Mouse (Mus musculus) midbrain, embryonic 11.5 days (tissue): ENCODE results near the gene Nsun4. TPM values are rescaled to one million over a fixed set of nuclear protein-coding genes. Genes with fewer than 3 reads are reported as not detected.

Experiments
- ATAC-seq: fragments of 200-750 bp; cut with Nextera tagmentation; 2 replicates; pipeline ENCODE4 v1.8.0; 2017; ENCODE audit warnings: moderate TSS enrichment, moderate library complexity; ENCODE audit not compliant: low FRiP score
- DNase-seq: peaks from one replicate; pipeline ENCODE4 v3.0.0; 2015; ENCODE audit warnings: low spot score; ENCODE audit errors: missing footprints
- H3K27ac ChIP-seq: fragments of 300-500 bp; sonication (generic); 2 replicates; pipeline ENCODE4 v1.5.1; 2014; ENCODE audit warnings: low read depth, low read length
- H3K27me3 ChIP-seq: fragments of 300-500 bp; sonication (generic); 2 replicates; pipeline ENCODE4 v1.6.1; 2014; ENCODE audit warnings: mild to moderate bottlenecking, low read length, moderate library complexity, mixed read lengths; ENCODE audit not compliant: control insufficient read depth, insufficient read depth
- H3K36me3 ChIP-seq: fragments of 300-500 bp; sonication (generic); 2 replicates; pipeline ENCODE4 v1.6.1; 2014; ENCODE audit warnings: mild to moderate bottlenecking, low read length, moderate library complexity, mixed read lengths; ENCODE audit not compliant: control insufficient read depth, insufficient read depth
- H3K4me1 ChIP-seq: fragments of 300-500 bp; sonication (generic); 2 replicates; pipeline ENCODE4 v1.6.1; 2014; ENCODE audit warnings: low read length; ENCODE audit not compliant: control insufficient read depth, insufficient read depth
- H3K4me2 ChIP-seq: fragments of 300-500 bp; sonication (generic); 2 replicates; pipeline ENCODE4 v1.6.1; 2014; ENCODE audit warnings: mild to moderate bottlenecking, moderate library complexity
- H3K4me3 ChIP-seq: fragments of 300-500 bp; sonication (generic); 2 replicates; pipeline ENCODE4 v1.5.1; 2014; ENCODE audit warnings: low read depth, low read length
- H3K9ac ChIP-seq: fragments of 300-500 bp; sonication (generic); 2 replicates; pipeline ENCODE4 v1.6.1; 2014; ENCODE audit warnings: low read length
- H3K9me3 ChIP-seq: fragments of 300-500 bp; sonication (generic); 2 replicates; pipeline ENCODE4 v1.6.1; 2016; ENCODE audit warnings: low read length; ENCODE audit not compliant: control insufficient read depth
- WGBS: fragments of 180-500 bp; shearing (Covaris S2); extraction: QIAGEN DNeasy Blood & Tissue Kit; methylation state at CpG from one replicate; pipeline ENCODE4 v1.1.7; 2014; 5-methylcytosine and 5-hydroxymethylcytosine counted together
- polyA plus RNA-seq: library from polyadenylated mRNA; unstranded; fragments of >200 nt; fragmentation: Nextera tagmentation; extraction: Ambion mirVana; gene quantifications from 2 replicates; pipeline ENCODE4 v1.2.1, GENCODE M21; 2014

The Nsun4 gene
- polyA plus RNA-seq, 1 experiment from 2014 or later = 22.2 TPM

GRCm38 (mm10) chr4:116049211-116049610 lies 4.5 kb downstream of the Nsun4 start:
- no peak for DNase-seq
- H3K27ac ChIP-seq = no peak overlapping the region
- no peak overlapping the region for H3K9ac ChIP-seq
- H3K27me3 ChIP-seq = no peaks in the 10 kb centered on the region
- H3K9me3 ChIP-seq = no peaks in the 10 kb centered on the region
- peaks cover 2% of the 10 kb centered on the region; the same call in 1 of the 2 replicates for H3K4me1 ChIP-seq
- ATAC-seq = no peak
- WGBS = 78% methylated on average over 3 of the region's 3 CpGs
- H3K4me2 ChIP-seq = no peak overlapping the region
- H3K4me3 ChIP-seq = no peak overlapping the region
- no peaks in the 10 kb centered on the region; the same call in 1 of the 2 replicates for H3K36me3 ChIP-seq

- Histone ChIP-seq H3K4me1 (no peaks in the 10 kb centered on the region), H3K4me2 (no peak overlapping the region), H3K9me3 (no peaks in the 10 kb centered on the region), H3K27me3 (no peaks in the 10 kb centered on the region), H3K4me3 (no peak overlapping the region), H3K36me3 (no peaks in the 10 kb centered on the region; the same call in 1 of the 2 replicates), H3K9ac (no peak overlapping the region), H3K27ac (no peak overlapping the region)
- DNase-seq (no peak), ATAC-seq (no peak)
- 84% methylated on average over 7 of the region's 7 CpGs for WGBS
Observed at GRCm38 (mm10) chr4:116048130-116048920, 5.4 kb downstream of the Nsun4 start.

GRCm38 (mm10) chr4:116047681-116048080 lies 6.0 kb downstream of the Nsun4 start:
- no peaks in the 10 kb centered on the region for H3K27me3 ChIP-seq
- 96% methylated on average over 1 of the region's 1 CpGs for WGBS
- H3K4me3 ChIP-seq = no peak overlapping the region
- ATAC-seq = no peak
- H3K9ac ChIP-seq = no peak overlapping the region
- no peaks in the 10 kb centered on the region for H3K9me3 ChIP-seq
- no peak for DNase-seq
- no peaks in the 10 kb centered on the region; the same call in 1 of the 2 replicates for H3K36me3 ChIP-seq
- no peak overlapping the region for H3K27ac ChIP-seq
- no peak overlapping the region for H3K4me2 ChIP-seq
- H3K4me1 ChIP-seq = no peaks in the 10 kb centered on the region

- Histone ChIP-seq H3K27ac (no peak overlapping the region), H3K9ac (no peak overlapping the region), H3K4me1 (no peaks in the 10 kb centered on the region), H3K9me3 (no peaks in the 10 kb centered on the region), H3K36me3 (peaks cover 2% of the 10 kb centered on the region; the same call in 1 of the 2 replicates), H3K27me3 (no peaks in the 10 kb centered on the region), H3K4me3 (no peak overlapping the region), H3K4me2 (no peak overlapping the region)
- DNase-seq = no peak
- 91% methylated on average over 2 of the region's 2 CpGs for WGBS
- no peak for ATAC-seq
Observed at GRCm38 (mm10) chr4:116046604-116047003, 7.1 kb downstream of the Nsun4 start.

GRCm38 (mm10) chr4:116042186-116042585 lies 11.5 kb downstream of the Nsun4 start:
- ATAC-seq (no peak), DNase-seq (no peak)
- Histone ChIP-seq H3K4me2 (no peak overlapping the region), H3K4me1 (no peaks in the 10 kb centered on the region), H3K27ac (no peak overlapping the region), H3K27me3 (no peaks in the 10 kb centered on the region), H3K9me3 (no peaks in the 10 kb centered on the region), H3K4me3 (no peak overlapping the region), H3K36me3 (peaks cover 2% of the 10 kb centered on the region; the same call in 1 of the 2 replicates), H3K9ac (no peak overlapping the region)
- WGBS = 78% methylated on average over 3 of the region's 3 CpGs

- Histone ChIP-seq H3K4me3 (no peak overlapping the region), H3K9ac (no peak overlapping the region), H3K27me3 (no peaks in the 10 kb centered on the region), H3K27ac (no peak overlapping the region), H3K36me3 (peaks cover 2% of the 10 kb centered on the region; the same call in 1 of the 2 replicates), H3K9me3 (no peaks in the 10 kb centered on the region), H3K4me2 (no peak overlapping the region), H3K4me1 (no peaks in the 10 kb centered on the region)
- no peak for DNase-seq
- 98% methylated on average over 2 of the region's 2 CpGs for WGBS
- ATAC-seq = no peak
Observed at GRCm38 (mm10) chr4:116040466-116040865, 13.2 kb downstream of the Nsun4 start.

- ATAC-seq = no peak
- Histone ChIP-seq H3K4me2 (no peak overlapping the region), H3K27me3 (no peaks in the 10 kb centered on the region), H3K27ac (no peak overlapping the region), H3K4me1 (no peaks in the 10 kb centered on the region), H3K9me3 (no peaks in the 10 kb centered on the region), H3K36me3 (no peaks in the 10 kb centered on the region; the same call in 1 of the 2 replicates), H3K9ac (no peak overlapping the region), H3K4me3 (no peak overlapping the region)
- 87% methylated on average over 5 of the region's 5 CpGs for WGBS
- DNase-seq = no peak
Observed at GRCm38 (mm10) chr4:116033374-116033773, 20.3 kb downstream of the Nsun4 start.

GRCm38 (mm10) chr4:116032906-116033305 lies 20.8 kb downstream of the Nsun4 start:
- ATAC-seq = no peak
- no peak for DNase-seq
- 90% methylated on average over 9 of the region's 9 CpGs for WGBS
- H3K4me2 ChIP-seq = no peak overlapping the region
- H3K9ac ChIP-seq = no peak overlapping the region
- H3K36me3 ChIP-seq = no peaks in the 10 kb centered on the region; the same call in 1 of the 2 replicates
- H3K27me3 ChIP-seq = no peaks in the 10 kb centered on the region
- no peak overlapping the region for H3K27ac ChIP-seq
- H3K9me3 ChIP-seq = no peaks in the 10 kb centered on the region
- H3K4me1 ChIP-seq = no peaks in the 10 kb centered on the region
- H3K4me3 ChIP-seq = no peak overlapping the region

- peaks cover 45% of the 10 kb centered on the region for H3K27me3 ChIP-seq
- H3K9ac ChIP-seq = peak within 1 kb of the TSS; percentile 67
- DNase-seq = no peak
- no peaks in the 10 kb centered on the region for H3K9me3 ChIP-seq
- peak within 1 kb of the TSS; percentile 98 for H3K4me2 ChIP-seq
- H3K36me3 ChIP-seq = no peaks in the 10 kb centered on the region
- H3K27ac ChIP-seq = no peak within 1 kb of the TSS
- peaks cover 8% of the 10 kb centered on the region for H3K4me1 ChIP-seq
- ATAC-seq = no peak
- peak within 1 kb of the TSS; percentile 65 for H3K4me3 ChIP-seq
- WGBS = 9% methylated on average over 18 of the region's 18 CpGs
Observed at GRCm38 (mm10) chr4:116017902-116018746, 35.6 kb downstream of the Nsun4 start, which contains the start of gene Faah. Gene Faah (minus strand): TSS chr4:116017926.
